Mouse (Mus musculus) ovary, postnatal 36 days (tissue): ENCODE measurements around the gene Glcci1.

Source experiments
- DNase-seq: peaks from one replicate; pipeline ENCODE4 v3.0.0; 2022; ENCODE audit warnings: low spot score, mixed read lengths

The Glcci1 gene

DNA sequence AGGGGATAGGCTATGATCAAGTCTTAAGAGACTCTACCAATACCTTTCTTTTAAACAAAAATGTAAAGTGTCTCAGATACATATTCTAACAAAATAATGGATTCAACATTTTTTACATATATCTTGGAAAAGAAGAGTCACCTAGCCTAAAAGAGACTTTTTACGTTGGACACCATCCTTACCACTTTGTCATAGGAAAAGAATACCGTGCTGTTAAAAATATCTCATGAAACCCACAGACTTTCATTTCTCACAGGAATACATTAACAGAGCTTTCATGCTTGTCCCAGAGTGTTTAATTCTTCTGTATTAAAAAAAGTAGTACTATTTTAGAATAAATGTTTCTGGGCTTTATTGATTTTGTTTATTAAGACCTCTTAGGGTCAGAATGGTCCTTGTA lies 41.8 kb downstream of the Glcci1 start:
- DNase-seq: no peak

GRCm38 (mm10) chr6:8556849-8557571 lies 47.6 kb downstream of the Glcci1 start:
- DNase-seq: no peak

GRCm38 (mm10) chr6:8560682-8561081 lies 51.3 kb downstream of the Glcci1 start:
- DNase-seq: no peak

DNA sequence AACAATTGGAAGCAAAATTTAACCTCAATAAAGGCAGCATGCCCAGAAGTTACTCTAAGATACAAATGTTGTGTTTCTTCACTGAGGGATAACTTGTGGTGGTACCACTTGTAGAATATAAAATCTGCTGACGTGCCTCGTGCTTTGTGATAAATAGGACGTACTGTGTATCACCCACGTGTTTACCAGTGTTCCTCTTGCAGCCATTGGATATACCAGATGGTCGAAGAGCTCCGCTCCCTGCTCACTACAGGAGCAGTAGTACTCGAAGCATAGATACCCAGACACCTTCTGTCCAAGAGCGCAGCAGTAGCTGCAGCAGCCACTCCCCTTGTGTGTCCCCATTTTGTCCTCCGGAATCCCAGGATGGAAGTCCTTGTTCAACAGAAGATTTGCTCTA lies 73.0 kb downstream of the Glcci1 start:
- DNase-seq: no peak

GRCm38 (mm10) chr6:8583892-8584291 lies 74.5 kb downstream of the Glcci1 start:
- DNase-seq: no peak

DNA sequence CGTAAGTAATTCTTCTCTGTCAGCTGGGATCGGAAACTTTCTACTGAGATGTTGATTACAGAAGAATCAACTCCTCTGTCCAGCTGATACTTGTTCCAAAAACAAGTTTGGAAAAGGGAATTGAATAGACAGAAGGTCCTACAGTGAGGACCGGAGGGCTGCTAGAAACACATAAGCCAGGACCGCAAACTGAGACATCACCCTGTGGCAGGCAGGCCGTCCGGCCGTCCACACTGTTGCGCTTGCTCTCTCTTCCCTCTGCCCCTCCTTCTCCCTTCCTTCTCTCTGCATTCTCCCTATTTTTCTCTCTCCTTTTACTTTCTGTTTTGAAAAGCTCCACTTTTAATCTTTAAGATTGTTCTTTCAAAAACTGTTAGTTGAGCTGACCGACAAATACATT lies 82.3 kb downstream of the Glcci1 start:
- DNase-seq: no peak

- no peak for DNase-seq
Measured at GRCm38 (mm10) chr6:8617369-8617768, 108.0 kb downstream of the Glcci1 start.

- no peak for DNase-seq
Measured at GRCm38 (mm10) chr6:8619582-8620350, 110.4 kb downstream of the Glcci1 start.

DNA sequence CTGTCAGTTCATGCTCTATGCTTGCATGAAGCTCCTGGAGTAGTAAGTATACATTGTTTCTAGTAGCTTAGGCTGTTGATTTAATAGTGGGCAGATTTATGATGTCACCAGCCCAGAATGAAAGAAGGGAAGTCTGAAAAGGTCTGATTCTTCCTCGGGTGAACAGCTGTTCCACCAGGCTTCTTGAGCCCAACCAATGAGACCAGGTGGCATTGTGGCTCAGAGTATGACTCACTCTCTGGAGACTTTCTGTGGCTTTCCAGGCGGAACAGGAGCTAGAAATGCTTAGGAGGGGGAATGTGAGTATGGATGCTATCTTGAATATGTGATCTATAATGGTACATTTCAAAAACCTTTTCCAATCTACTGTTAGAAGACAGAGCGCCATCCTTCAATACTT lies 113.6 kb downstream of the Glcci1 start:
- DNase-seq: no peak

DNA sequence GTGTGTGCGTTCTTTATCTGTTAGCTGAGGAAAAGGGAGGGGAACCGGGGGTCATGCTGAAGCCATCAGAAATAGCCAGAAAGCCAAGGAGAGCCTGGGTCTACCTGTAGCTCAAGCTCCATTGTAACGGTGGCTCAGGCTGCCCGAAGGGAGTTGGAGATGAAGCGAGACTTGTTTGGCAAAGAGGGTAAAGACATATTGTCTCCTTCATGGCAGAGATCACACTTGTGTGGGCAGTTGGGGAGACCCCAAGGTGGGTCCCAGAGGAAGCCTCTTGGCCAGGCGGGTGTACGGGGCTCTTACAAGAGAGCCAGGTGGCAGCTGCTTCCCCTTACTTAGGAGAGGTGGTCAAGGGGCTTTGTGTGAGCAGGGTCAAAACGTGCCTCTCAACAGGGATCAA lies 118.8 kb downstream of the Glcci1 start:
- DNase-seq: no peak

- no peak for DNase-seq
Measured at GRCm38 (mm10) chr6:8628715-8629267, 119.4 kb downstream of the Glcci1 start.

DNA sequence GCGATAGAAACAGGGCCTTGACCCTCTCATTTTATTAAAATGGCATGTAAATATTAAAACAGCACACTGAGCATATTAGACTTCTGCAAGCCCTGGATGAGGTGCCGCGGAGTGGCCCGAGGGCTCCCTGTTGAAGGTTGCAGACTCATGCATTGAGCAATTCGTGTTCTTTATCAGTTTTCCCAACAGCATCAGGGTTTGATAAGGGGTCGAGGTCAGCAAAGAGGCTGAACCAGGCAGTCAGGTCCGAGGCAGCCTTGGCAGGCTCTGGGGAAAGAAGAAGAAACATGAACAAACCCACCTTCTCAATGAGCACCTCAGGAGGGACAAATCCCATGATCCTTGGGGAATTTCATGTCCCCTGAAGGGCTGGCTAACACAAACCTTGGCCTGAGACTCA lies 121.1 kb downstream of the Glcci1 start:
- no peak for DNase-seq

GRCm38 (mm10) chr6:8631362-8631761 lies 122.0 kb downstream of the Glcci1 start:
- DNase-seq: no peak

DNA sequence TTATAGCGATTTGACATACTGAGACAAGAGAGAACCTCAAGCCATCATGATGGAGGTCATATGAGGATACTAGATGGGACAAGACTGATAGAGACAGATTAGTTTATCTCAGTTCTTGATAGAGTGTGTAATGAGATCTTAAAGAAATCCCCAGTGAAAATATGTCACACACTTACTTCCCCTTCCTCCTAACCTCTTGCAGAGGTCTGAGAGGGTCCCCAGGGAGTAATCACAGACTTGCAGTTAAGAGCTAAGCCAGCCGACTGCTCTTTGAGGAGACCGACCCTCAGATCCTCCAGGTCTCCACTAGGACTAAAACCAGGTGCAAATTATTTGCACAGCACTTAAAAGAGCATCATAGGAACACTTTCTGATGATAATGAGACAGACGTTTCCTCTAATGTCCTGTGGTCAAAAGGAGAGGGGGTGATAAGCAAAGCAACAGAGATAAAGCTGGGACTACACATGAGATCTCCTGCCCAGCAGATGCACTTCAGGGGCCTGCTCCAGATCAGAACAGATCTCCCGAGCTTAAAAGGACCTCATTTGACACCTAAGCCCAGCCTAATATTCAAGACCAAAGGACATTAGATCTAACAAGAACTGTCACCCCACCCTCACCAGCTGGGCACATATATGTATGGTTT lies 122.7 kb downstream of the Glcci1 start:
- no peak for DNase-seq

- DNase-seq: no peak
Measured at GRCm38 (mm10) chr6:8632701-8633100, 123.3 kb downstream of the Glcci1 start.

DNA sequence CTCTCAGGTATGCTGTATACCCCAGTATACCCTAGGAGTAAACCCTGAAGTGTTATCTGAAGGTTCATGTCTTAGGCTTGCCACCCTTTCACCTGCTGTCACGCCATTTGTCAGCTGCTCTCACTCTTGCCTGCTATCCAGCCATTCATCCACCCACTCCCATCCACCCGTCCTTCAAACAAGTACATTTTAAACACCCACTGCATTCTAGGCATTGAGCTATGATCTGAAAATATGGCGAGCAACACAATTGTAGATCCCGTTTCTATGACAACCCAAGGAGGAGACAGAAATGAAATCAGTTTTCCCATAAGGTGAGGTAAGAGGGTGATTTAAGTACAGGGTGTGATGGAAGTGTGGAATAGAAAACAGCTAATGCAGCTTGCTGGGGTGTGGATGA lies 128.7 kb downstream of the Glcci1 start:
- DNase-seq: no peak

- no peak for DNase-seq
Measured at GRCm38 (mm10) chr6:8638899-8639298, 129.5 kb downstream of the Glcci1 start.

GRCm38 (mm10) chr6:8639526-8639925 lies 130.1 kb downstream of the Glcci1 start:
- DNase-seq: no peak

DNA sequence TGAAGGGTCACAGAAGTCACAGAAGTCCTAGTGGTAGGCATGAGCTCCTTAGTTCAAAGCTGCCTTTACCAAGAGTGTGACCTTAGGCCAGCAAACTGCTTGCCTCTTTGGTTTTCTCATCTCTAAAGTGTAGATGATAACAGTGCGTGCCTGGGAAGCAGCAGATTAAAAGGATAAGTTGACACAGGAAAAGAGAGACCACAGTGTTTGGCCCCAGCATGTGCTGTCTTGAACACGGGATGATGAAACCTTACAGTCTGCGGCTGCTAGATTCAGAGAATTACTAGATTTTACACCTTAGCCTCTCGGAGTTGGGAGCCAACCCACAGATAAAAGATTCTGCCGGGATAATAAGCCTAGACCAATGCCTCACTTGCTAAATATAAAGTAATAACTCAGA lies 131.5 kb downstream of the Glcci1 start:
- no peak for DNase-seq

DNA sequence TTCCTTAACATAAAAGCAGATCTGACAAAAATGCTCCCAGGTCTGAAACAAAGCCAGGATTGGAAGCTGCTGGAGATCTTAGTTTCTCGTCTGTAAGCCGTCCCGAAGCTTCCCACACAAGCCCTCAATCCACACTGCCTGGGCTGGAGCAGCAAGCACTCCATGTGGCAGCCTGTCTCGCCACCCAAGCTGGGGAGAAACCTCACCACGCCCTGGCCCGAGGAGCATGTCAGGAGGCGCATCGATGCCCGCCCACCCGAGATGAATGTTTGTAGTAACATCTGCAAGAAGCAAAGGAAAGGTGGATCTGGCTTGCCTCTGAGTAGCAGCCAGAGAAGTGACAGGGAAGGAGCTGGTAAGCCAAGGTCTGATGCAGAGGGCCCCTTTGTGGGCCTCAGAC lies 135.3 kb downstream of the Glcci1 start:
- no peak for DNase-seq

GRCm38 (mm10) chr6:8645708-8646107 lies 136.3 kb downstream of the Glcci1 start:
- DNase-seq: no peak
